Mouse (Mus musculus): ENCODE measurements around the gene Eml3.

DNA sequence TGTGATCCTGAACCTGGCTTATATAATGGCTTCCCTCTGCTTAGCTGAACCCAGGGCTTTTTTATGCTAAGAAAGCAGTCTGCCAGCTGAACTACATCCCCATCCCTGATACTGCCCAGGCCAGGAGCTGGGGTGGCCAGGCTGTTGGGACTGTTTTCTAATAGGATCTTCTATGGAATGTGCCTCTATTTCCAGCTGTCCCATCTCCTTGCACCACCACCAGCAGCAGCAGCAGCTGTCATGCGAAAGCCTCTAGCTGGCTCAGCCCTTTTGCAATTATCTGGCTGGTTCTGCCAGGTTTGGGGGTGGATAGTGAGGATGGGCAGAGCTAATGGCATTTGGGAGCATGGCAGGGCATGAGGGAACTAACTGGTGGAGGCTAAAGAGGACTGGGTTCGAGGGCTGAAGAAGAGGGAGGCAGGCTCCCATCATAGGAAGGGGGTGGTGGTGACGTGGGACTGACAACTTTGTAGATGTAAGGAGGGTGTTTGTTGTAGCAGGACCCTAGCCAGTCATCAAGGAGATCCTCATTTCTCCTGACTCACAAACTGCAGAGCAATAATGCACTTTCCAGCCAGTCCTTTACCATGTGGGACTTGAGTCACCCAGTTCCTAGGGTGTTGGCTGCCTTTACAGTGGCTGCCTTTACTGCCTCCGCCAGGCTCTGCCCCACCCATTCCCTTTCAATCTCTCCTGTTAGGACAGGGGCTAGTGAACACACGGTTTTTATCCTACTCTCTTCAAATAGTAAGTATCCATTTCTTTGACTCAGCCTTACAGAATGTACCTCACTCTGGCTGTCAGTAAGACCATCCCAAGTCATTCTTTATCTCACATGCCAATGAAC, 53.2 kb downstream of the Eml3 start:
- TF ChIP-seq CTCF (IDR thresholded peaks at IDR 0.05; ENCODE audit: low read depth) (no peak), EP300 (optimal IDR thresholded peaks at IDR 0.05) (no peak)

Measured in stomach, postnatal 0 days (tissue).